Comparison of ENCODE assay signal across 9 mouse cellular contexts in genomic region chr19:41071500-41071899, GRCm38 (mm10). TPM values are rescaled to one million over a fixed set of nuclear protein-coding genes. Genes with fewer than 3 reads are reported as not detected.
A peak's percentile ranks its signal among the peaks of the same experiment; 100 is the strongest.
DNase-seq lines count a peak whose midpoint lies in the region; ATAC-seq and TF ChIP-seq lines count a peak whose summit lies in the region.
"Had no signal": no experiment of that assay in that cellular context is flagged by ENCODE, and none has a peak within 500 bp of the region (broad histone marks: within the 10 kb centered on the region; RNA-seq: fewer than 3 reads in every experiment).

No protein-coding gene starts in this region.

- H3K4me2 ChIP-seq in limb, embryonic 14.5 days (replicated peaks; ENCODE audit: low read depth, low read length, severe bottlenecking) = no peak overlapping the region
- H3K4me2 ChIP-seq: heart, embryonic 13.5 days had no signal

- no peaks in the 10 kb centered on the region for H3K9me3 ChIP-seq in limb, embryonic 14.5 days (ENCODE audit: control insufficient read depth, low read length)

- H3K27me3 ChIP-seq in limb, embryonic 14.5 days (ENCODE audit: control insufficient read depth, insufficient read depth, low read length) = no peaks in the 10 kb centered on the region

- DNase-seq in 3T3-L1 (ENCODE audit: low read depth, low spot score) (peak; percentile 92), R1 (ENCODE audit: low read depth, low spot score) (peak; percentile 93)
- DNase-seq in cerebellum, postnatal 25 days = peak; percentile 86 to 91
- DNase-seq in frontal cortex, postnatal 36 days (ENCODE audit: low spot score in 2 of 2) = peak; percentile 90 to 94
- peak; percentile 87 for DNase-seq in kidney, adult 9 months
- peak; percentile 89 for DNase-seq in limb, embryonic 14.5 days (ENCODE audit: low spot score)
- peak; percentile 67 to 74 for DNase-seq in thymus, adult 18-20 months

- no peak overlapping the region for H3K27ac ChIP-seq in limb, embryonic 14.5 days (replicated peaks; ENCODE audit: low read depth, low read length)
- no peak overlapping the region for H3K27ac ChIP-seq in olfactory bulb, adult 2 months (ENCODE audit: insufficient read depth, low read depth, low read length)
- H3K27ac ChIP-seq: heart, embryonic 13.5 days had no signal

- H3K9ac ChIP-seq in limb, embryonic 14.5 days (ENCODE audit: low read depth, low read length, severe bottlenecking) = no peak overlapping the region
- H3K9ac ChIP-seq: heart, embryonic 13.5 days had no signal

- no peaks in the 10 kb centered on the region for H3K4me1 ChIP-seq in limb, embryonic 14.5 days (ENCODE audit: control insufficient read depth, insufficient read depth, low read length)
- H3K4me1 ChIP-seq in olfactory bulb, adult 2 months (ENCODE audit: control insufficient read depth, insufficient read depth, low read length) = no peaks in the 10 kb centered on the region
- H3K4me1 ChIP-seq: heart, embryonic 13.5 days had no signal

- TF ChIP-seq CTCF in olfactory bulb, adult 2 months (IDR thresholded peaks at IDR 0.05; ENCODE audit: insufficient read depth, low read depth, low read length) = peak; percentile 95

- no peaks in the 10 kb centered on the region for H3K36me3 ChIP-seq in limb, embryonic 14.5 days (ENCODE audit: control insufficient read depth, insufficient read depth, low read length)
- H3K36me3 ChIP-seq: heart, embryonic 13.5 days had no signal

- no peak overlapping the region for H3K4me3 ChIP-seq in limb, embryonic 14.5 days (replicated peaks; ENCODE audit: low read length)
- H3K4me3 ChIP-seq in olfactory bulb, adult 2 months (ENCODE audit: insufficient read depth, low read depth, low read length) = no peak overlapping the region
- H3K4me3 ChIP-seq: heart, embryonic 13.5 days had no signal

- no peak for ATAC-seq in limb, embryonic 14.5 days (ENCODE audit: low FRiP score, low read depth)

- TF ChIP-seq POLR2A in limb, embryonic 14.5 days (IDR thresholded peaks at IDR 0.05; ENCODE audit: borderline replicate concordance, extremely low read depth, insufficient read depth, insufficient read length) = no peak
- no peak for TF ChIP-seq POLR2A in olfactory bulb, adult 2 months (IDR thresholded peaks at IDR 0.05; ENCODE audit: insufficient read depth, low read depth, low read length)

- WGBS in limb, embryonic 14.5 days = 8% methylated on average over 8 of the region's 8 CpGs
- 4% methylated on average over 8 of the region's 8 CpGs for WGBS in olfactory bulb, adult 2 months

RNA-seq across cellular contexts. Expression of gene Opalin, which starts 5.4 kb away (rescaled TPM):
- not detected in 2 replicates for polyA plus RNA-seq in limb, embryonic 14.5 days (2012; rRNA removed)
- polyA plus RNA-seq in limb, embryonic 14.5 days (2014; fragmentation: Nextera tagmentation; extraction: Ambion mirVana) = not detected in 2 replicates
- polyA plus RNA-seq in olfactory bulb, adult 2 months (2012; ENCODE audit: insufficient read depth, insufficient read length, low replicate concordance, missing spikeins) = not detected in 2 replicates

RNA-seq across cellular contexts. Expression of gene Dntt, which starts 42.4 kb away (rescaled TPM):
- not detected in 2 replicates for polyA plus RNA-seq in limb, embryonic 14.5 days (2012; rRNA removed)
- polyA plus RNA-seq in limb, embryonic 14.5 days (2014; fragmentation: Nextera tagmentation; extraction: Ambion mirVana) = not detected in 2 replicates
- 343 and 667 TPM in 2 replicates for polyA plus RNA-seq in olfactory bulb, adult 2 months (2012; ENCODE audit: insufficient read depth, insufficient read length, low replicate concordance, missing spikeins)
- polyA plus RNA-seq: heart, embryonic 13.5 days had no signal

Comparison
In these comparisons a context has a peak if more than half of its experiments do, and no peak if none do; other contexts are left out.
1. RNA of gene Dntt, which starts 42.4 kb away (polyA plus RNA-seq): 343 to 667 TPM in olfactory bulb, adult 2 months; not detected in limb, embryonic 14.5 days; every median in the first group is over 100 times any median in the second.
2. Peak in every context shown above with its lines, with median percentiles within 50 percentile points of each other: DNase-seq.